Mouse (Mus musculus) heart, embryonic 14.5 days (tissue): ENCODE results near the gene Bud23. TPM values are rescaled to one million over a fixed set of nuclear protein-coding genes. Genes with fewer than 3 reads are reported as not detected.

Source experiments
- ATAC-seq: fragments of 200-750 bp; cut with Nextera tagmentation; 2 replicates; pipeline ENCODE4 v1.8.0; 2017; ENCODE audit warnings: low read depth, moderate TSS enrichment; ENCODE audit not compliant: insufficient number of reproducible peaks, insufficient read depth, low FRiP score
- H3K27ac ChIP-seq, 2 experiments: fragments of 200-500 bp in 1 of 2; fragments of 300-500 bp in 1 of 2; sonication (generic) in 1 of 2; replicated peaks in 1 of 2; 2 replicates each; pipeline ENCODE4 v1.5.1; 2012 to 2014; ENCODE audit warnings: low read depth in 2 of 2, low read length in 2 of 2, control low read depth in 1 of 2, mild to moderate bottlenecking in 1 of 2, mixed read lengths in 1 of 2; ENCODE audit not compliant: control insufficient read depth in 1 of 2, insufficient read depth in 1 of 2
- H3K27me3 ChIP-seq: fragments of 300-500 bp; sonication (generic); 2 replicates; pipeline ENCODE4 v1.6.1; 2014; ENCODE audit warnings: mild to moderate bottlenecking, low read length, control low read depth; ENCODE audit not compliant: control insufficient read depth, insufficient read depth
- H3K36me3 ChIP-seq: fragments of 300-500 bp; sonication (generic); 2 replicates; pipeline ENCODE4 v1.6.1; 2014; ENCODE audit warnings: mild to moderate bottlenecking, control low read depth, low read length, mixed read lengths; ENCODE audit not compliant: control insufficient read depth, insufficient read depth
- H3K4me1 ChIP-seq, 2 experiments: fragments of 200-500 bp in 1 of 2; fragments of 300-500 bp in 1 of 2; sonication (generic) in 1 of 2; 2 replicates each; pipeline ENCODE4 v1.6.1; 2012 to 2014; ENCODE audit warnings: low read length in 2 of 2, control low read depth in 1 of 2, mixed read lengths in 1 of 2; ENCODE audit not compliant: control insufficient read depth in 2 of 2, insufficient read depth in 2 of 2
- H3K4me2 ChIP-seq: fragments of 300-500 bp; sonication (generic); 2 replicates; pipeline ENCODE4 v1.6.1; 2014; ENCODE audit warnings: mild to moderate bottlenecking, low read length
- H3K4me3 ChIP-seq, 2 experiments: fragments of 200-500 bp in 1 of 2; fragments of 300-500 bp in 1 of 2; sonication (generic) in 1 of 2; 2 replicates each; pipeline ENCODE4 v1.5.1; 2012 to 2014; ENCODE audit warnings: low read length in 2 of 2, mild to moderate bottlenecking in 2 of 2, control low read depth in 1 of 2, low read depth in 1 of 2, moderate library complexity in 1 of 2; ENCODE audit not compliant: control insufficient read depth in 1 of 2, insufficient read depth in 1 of 2
- H3K9ac ChIP-seq: fragments of 300-500 bp; sonication (generic); 2 replicates; pipeline ENCODE4 v1.6.1; 2014; ENCODE audit warnings: mild to moderate bottlenecking, low read length
- H3K9me3 ChIP-seq: fragments of 300-500 bp; sonication (generic); 2 replicates; pipeline ENCODE4 v1.6.1; 2016; ENCODE audit warnings: low read length, control low read depth; ENCODE audit not compliant: control insufficient read depth
- WGBS: fragments of 180-500 bp; shearing (Covaris S2); extraction: QIAGEN DNeasy Blood & Tissue Kit; methylation state at CpG from one replicate; pipeline ENCODE4 v1.1.7; 2014; 5-methylcytosine and 5-hydroxymethylcytosine counted together
- polyA plus RNA-seq: library from polyadenylated mRNA; unstranded; fragments of >200 nt; fragmentation: Nextera tagmentation; extraction: Ambion mirVana; gene quantifications from 2 replicates; pipeline ENCODE4 v1.2.1, GENCODE M21; 2014

Bud23 gene
- polyA plus RNA-seq, 1 experiment from 2014 or later = 52.3 TPM

DNA sequence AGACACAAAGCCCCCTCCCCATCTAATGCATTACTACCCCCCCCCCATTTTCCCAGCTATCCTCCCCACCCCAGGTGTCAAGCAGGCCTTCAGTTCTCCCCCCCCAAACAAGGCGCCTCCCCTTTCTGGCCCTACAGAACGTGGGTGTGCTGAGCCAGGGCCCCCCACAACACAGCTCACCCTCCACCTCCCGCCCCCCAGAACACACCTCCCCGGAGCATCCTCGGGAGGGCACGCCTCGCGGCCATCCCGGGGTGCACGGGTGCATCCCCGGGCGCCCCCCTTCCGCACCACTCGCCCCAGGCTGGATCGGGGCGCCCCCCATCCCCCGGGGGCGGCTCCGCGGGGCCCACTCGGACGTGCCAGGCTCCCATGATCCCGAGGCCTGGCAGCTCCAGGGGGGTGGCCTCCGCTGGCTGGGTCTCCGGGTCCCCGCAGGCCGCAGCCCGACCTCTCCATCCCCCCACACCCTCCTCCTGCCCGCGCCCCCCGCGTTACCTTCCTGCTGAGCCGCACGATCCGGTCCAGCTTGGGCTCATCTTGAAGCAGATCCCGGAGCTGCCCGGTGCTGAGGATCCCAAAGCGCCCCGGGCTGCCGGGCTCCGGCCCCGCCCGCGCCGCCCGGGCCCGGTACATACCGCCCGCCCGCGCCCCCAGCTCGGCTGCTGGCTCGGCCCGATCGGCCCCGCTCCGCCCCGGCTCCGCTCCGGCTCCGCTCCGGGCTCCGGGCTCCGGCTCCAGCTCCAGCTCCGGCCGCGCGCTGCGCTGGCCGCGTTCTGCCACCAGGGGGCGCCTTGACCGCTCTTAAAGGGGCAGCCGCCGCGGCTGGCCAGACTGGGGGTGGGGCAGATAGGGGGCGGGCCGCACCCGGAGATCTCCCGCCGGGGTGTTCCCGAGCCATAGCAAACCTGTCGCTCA lies 13.1 kb upstream of the Bud23 start, which contains the start of gene Vps37d:
Gene Vps37d (minus strand): TSS at position 703 of the 918 bp plus-strand sequence.
- Histone ChIP-seq H3K4me3 (peak within 1 kb of the TSS; percentile 86 to 94), H3K36me3 (no peaks in the 10 kb centered on the region), H3K4me2 (peak within 1 kb of the TSS; percentile 97), H3K27ac (peak within 1 kb of the TSS in 1 of 2 experiments; percentile 24; a peak in 1 of 4 replicates), H3K9me3 (no peaks in the 10 kb centered on the region), H3K9ac (peak within 1 kb of the TSS; percentile 95), H3K27me3 (peaks cover 4% of the 10 kb centered on the region; the same call in 1 of the 2 replicates), H3K4me1 (peaks cover 0 to 7% of the 10 kb centered on the region in 2 experiments; a peak in 2 of 4 replicates)
- ATAC-seq = peak; percentile 82
- WGBS = under 1% methylated on average over 65 of the region's 83 CpGs

DNA sequence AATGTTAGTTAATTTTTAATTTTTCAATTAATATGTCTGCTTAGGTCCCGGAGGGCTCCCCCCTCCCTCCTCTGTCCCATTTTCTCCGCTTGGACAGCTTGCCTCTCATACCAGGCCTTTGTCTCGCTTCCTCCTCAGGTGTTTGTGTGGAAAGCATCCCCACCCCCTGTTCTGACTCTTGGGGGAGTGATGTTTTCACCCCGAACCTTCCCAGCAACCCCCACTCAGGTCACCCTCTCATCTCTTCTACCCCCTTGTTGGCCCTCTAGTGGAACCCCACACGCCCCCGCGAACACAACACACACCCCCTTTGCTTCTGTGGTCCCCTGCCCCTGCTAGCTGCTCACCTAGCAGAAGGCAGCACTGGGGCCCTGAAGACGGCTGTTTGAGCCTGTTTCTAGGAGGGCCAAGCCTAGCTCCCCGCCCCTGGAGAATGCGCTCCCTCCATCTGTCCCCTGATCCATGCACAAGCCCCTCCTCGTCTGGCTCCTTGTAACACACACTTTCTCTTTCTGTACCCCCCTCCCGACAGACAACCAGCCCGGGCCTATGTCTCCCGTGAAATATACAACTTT lies 12.3 kb upstream of the Bud23 start:
- Histone ChIP-seq H3K4me3 (peak overlapping the region; percentile 86 to 94), H3K4me2 (peak overlapping the region; percentile 97), H3K9me3 (no peaks in the 10 kb centered on the region), H3K4me1 (peaks cover 0 to 7% of the 10 kb centered on the region in 2 experiments; a peak in 2 of 4 replicates), H3K27ac (no peak overlapping the region), H3K27me3 (peaks cover 4% of the 10 kb centered on the region; the same call in 1 of the 2 replicates), H3K36me3 (no peaks in the 10 kb centered on the region), H3K9ac (peak overlapping the region; percentile 95)
- ATAC-seq = no peak
- 35% methylated on average over 14 of the region's 14 CpGs for WGBS

DNA sequence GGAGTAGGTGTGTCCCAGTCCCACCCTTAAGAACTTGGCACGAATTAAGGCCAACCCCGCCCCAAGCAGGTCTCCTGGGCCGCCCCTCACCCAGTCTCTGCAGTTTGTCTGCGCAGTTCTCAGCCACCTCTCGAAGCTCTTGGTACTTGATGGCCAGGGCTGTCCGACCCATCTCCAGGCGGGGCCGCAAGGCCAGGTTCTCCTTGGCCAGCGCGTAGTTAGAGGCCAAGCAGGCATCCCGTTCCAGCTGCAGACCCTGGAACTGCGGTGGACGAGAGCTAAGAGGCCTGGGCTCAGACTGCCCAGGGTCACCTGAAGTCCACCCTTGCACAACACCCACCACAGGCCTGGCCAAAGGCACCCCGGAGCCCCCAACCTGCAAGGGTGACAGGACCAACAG lies 11.6 kb upstream of the Bud23 start:
- Histone ChIP-seq H3K27ac (no peak overlapping the region), H3K4me2 (no peak overlapping the region)

DNA sequence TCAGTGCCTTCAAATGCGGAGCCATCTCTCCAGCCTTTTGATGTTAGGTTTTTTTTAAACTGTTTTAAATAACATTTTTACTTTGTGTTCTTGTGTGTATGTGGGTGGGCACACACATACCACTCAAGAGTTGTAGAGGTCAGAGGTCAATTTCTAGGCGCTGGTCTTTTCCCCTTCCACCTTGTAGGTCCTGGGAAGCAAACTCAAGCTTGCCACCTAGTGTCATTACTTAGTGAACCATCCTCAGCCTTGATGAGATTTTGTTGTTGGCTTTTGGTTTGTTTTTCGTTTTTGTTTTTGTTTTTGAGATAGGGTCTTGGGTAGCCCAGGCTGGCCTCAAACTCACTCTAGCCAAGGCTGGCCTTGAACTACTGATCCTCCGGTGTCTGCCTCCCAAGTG lies 10.9 kb upstream of the Bud23 start:
- Histone ChIP-seq H3K4me1 (peaks cover 0 to 7% of the 10 kb centered on the region in 2 experiments; a peak in 2 of 4 replicates), H3K36me3 (no peaks in the 10 kb centered on the region), H3K27me3 (peaks cover 4% of the 10 kb centered on the region; the same call in 1 of the 2 replicates), H3K9ac (no peak overlapping the region), H3K4me2 (no peak overlapping the region), H3K4me3 (no peak overlapping the region), H3K9me3 (no peaks in the 10 kb centered on the region), H3K27ac (no peak overlapping the region)
- ATAC-seq = no peak
- 58% methylated on average over 4 of the region's 4 CpGs for WGBS

More for the DNA sequence above, 11.6 kb upstream of the Bud23 start:
- Histone ChIP-seq H3K9me3 (no peaks in the 10 kb centered on the region), H3K4me3 (no peak overlapping the region), H3K9ac (no peak overlapping the region), H3K36me3 (no peaks in the 10 kb centered on the region), H3K4me1 (peaks cover 0 to 7% of the 10 kb centered on the region in 2 experiments; a peak in 2 of 4 replicates), H3K27me3 (peaks cover 4% of the 10 kb centered on the region; the same call in 1 of the 2 replicates)
- no peak for ATAC-seq
- 86% methylated on average over 14 of the region's 14 CpGs for WGBS

DNA sequence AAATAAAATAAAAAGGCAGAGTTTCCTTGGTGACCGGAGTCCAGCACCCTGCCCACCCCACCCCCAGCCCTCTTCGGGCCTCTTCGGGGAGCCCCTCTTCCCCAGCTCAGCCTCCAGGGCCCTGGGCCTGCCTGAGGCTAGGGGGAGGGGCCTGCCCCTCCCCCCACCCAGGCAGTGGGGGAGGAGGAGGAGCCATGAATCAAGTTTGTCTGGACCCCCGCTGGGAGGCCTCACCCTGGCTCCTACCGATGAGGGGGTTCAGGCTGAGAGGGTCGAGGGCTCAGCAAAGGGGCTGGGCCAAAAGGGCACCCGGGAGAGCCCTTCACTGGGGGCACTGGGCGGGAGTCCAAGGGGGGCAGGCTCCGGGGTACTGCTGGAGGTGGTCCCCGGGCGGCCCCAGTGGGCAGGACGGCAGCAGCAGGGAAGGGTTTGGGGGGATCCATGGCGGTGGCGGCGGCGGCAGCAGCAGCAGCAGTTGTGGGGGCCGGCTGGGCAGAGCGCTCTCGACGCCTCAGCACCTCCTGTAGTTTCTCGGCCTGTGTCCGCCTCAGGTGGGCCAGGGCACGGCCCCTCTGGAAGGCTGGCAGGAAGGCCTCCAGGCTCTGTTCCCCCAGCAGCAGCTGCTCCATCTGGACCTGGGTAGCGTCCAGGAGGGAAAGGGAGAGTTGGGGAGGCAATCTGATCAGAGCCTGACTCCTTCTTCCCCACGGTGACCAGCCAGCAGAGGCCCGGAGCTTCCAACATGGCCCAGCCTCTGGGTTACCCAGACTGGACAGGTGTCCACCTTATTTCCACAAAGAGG lies 8.8 kb upstream of the Bud23 start:
- Histone ChIP-seq H3K9me3 (no peaks in the 10 kb centered on the region), H3K27ac (no peak overlapping the region), H3K4me3 (no peak overlapping the region), H3K4me1 (peaks cover 0 to 7% of the 10 kb centered on the region in 2 experiments; a peak in 2 of 4 replicates), H3K36me3 (no peaks in the 10 kb centered on the region), H3K27me3 (no peaks in the 10 kb centered on the region), H3K4me2 (no peak overlapping the region; the same call in 1 of the 2 replicates), H3K9ac (0 out of 2 replicates have a peak overlapping the region, but pooled peaks have one; percentile 16)
- no peak for ATAC-seq
- whole genome bisulfite sequencing = 29% methylated on average over 26 of the region's 26 CpGs

DNA sequence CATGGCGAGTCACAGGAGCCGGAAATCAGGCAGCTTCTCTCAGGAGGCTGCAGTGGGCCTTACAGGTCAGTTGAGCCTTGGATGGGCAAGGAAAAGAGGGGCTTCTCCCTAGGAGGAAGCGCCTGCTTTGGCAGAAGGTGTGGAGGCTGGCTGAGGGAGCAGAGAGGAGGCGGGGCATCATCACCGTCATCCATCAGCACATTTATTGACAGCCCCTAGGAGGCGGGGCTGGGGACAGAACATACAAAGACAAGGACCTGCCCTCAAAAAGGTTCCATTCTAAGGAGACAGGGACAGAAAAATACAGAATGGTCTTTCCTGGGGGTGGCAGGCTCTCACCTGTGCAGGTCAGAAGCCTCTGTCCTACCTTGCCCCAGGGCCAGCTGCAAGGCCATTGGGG lies 8.0 kb upstream of the Bud23 start:
- Histone ChIP-seq H3K4me3 (no peak overlapping the region), H3K36me3 (no peaks in the 10 kb centered on the region), H3K4me2 (no peak overlapping the region), H3K9ac (no peak overlapping the region), H3K27me3 (no peaks in the 10 kb centered on the region), H3K4me1 (peaks cover 0 to 5% of the 10 kb centered on the region in 2 experiments; a peak in 1 of 4 replicates), H3K27ac (no peak overlapping the region), H3K9me3 (no peaks in the 10 kb centered on the region)
- 54% methylated on average over 6 of the region's 6 CpGs for WGBS
- no peak for ATAC-seq

DNA sequence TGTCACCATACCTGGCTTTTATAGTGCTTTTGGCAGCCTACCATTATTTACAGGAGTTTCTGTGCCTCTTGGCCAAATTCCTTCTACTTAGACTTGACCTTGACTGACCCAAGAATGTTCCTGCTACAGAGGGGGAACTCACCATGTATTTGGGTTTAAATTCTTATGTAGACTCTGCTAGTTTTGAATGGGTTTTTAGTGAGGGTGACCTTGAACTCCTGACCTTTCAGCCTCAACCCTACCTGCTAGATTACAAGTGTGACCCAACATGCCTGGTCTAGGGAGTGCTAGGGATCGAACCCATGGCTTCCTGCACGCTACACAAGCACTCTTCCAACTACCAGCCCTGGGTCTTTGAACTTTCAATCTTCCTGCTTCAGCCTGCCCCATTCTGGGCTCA lies 7.3 kb upstream of the Bud23 start:
- Histone ChIP-seq H3K27me3 (no peaks in the 10 kb centered on the region), H3K9ac (no peak overlapping the region), H3K4me2 (no peak overlapping the region), H3K36me3 (no peaks in the 10 kb centered on the region), H3K4me1 (peaks cover 0 to 2% of the 10 kb centered on the region in 2 experiments; a peak in 1 of 4 replicates), H3K9me3 (no peaks in the 10 kb centered on the region), H3K4me3 (no peak overlapping the region), H3K27ac (no peak overlapping the region)
- 90% methylated on average over 2 of the region's 2 CpGs for WGBS
- ATAC-seq = no peak
